Mouse (Mus musculus): ENCODE data around the gene Kdm4b. TPM values are rescaled to one million over a fixed set of nuclear protein-coding genes. Genes with fewer than 3 reads are reported as not detected.

Gene Kdm4b
- 61.6 and 63.4 TPM in 2 replicates for polyA plus RNA-seq (2016; fragmentation: Nextera tagmentation; extraction: Ambion mirVana)

- no peaks in the 10 kb centered on the region for H3K9me3 ChIP-seq
- peak within 1 kb of the TSS; percentile 84 for H3K4me3 ChIP-seq (replicated peaks)
- H3K4me2 ChIP-seq: peak within 1 kb of the TSS; percentile 97
- H3K27me3 ChIP-seq: no peaks in the 10 kb centered on the region
- peak; percentile 100 for ATAC-seq (ENCODE audit: low FRiP score)
- under 1% methylated on average over 56 of the region's 57 CpGs for WGBS
- peak within 1 kb of the TSS; percentile 96 for H3K9ac ChIP-seq
- H3K27ac ChIP-seq: peak within 1 kb of the TSS; percentile 94
- peaks cover 26% of the 10 kb centered on the region for H3K36me3 ChIP-seq (replicated peaks)
- H3K4me1 ChIP-seq: peaks cover 36% of the 10 kb centered on the region
Measured at GRCm38 (mm10) chr17:56325450-56326152, at the start of gene Kdm4b. Gene Kdm4b (plus strand): TSS chr17:56326062.

GRCm38 (mm10) chr17:56276643-56277566 is 49.0 kb upstream of the Kdm4b start, which contains the start of gene Ticam1:
Gene Ticam1 (minus strand): TSS chr17:56276786.
- peaks cover 18% of the 10 kb centered on the region for H3K4me1 ChIP-seq
- peak within 1 kb of the TSS; percentile 72 for H3K4me2 ChIP-seq
- H3K9ac ChIP-seq: peak within 1 kb of the TSS; percentile 65
- H3K9me3 ChIP-seq: no peaks in the 10 kb centered on the region
- H3K4me3 ChIP-seq (replicated peaks): peak within 1 kb of the TSS; percentile 46
- peak within 1 kb of the TSS; percentile 78 for H3K27ac ChIP-seq
- no peaks in the 10 kb centered on the region for H3K27me3 ChIP-seq
- 7% methylated on average over 17 of the region's 21 CpGs for WGBS
- H3K36me3 ChIP-seq (replicated peaks): peaks cover 9% of the 10 kb centered on the region; the same call in 1 of the 2 replicates
- peak; percentile 87 for ATAC-seq (ENCODE audit: low FRiP score)

GRCm38 (mm10) chr17:56277567-56277893 is 48.3 kb upstream of the Kdm4b start:
- WGBS: 45% methylated on average over 2 of the region's 2 CpGs
- no peak for ATAC-seq (ENCODE audit: low FRiP score)
- H3K4me1 ChIP-seq: peaks cover 18% of the 10 kb centered on the region
- peak overlapping the region; percentile 72 for H3K4me2 ChIP-seq
- H3K27me3 ChIP-seq: no peaks in the 10 kb centered on the region
- no peak overlapping the region for H3K9ac ChIP-seq
- no peaks in the 10 kb centered on the region for H3K9me3 ChIP-seq
- H3K27ac ChIP-seq: no peak overlapping the region; the same call in 1 of the 2 replicates
- H3K36me3 ChIP-seq (replicated peaks): peaks cover 9% of the 10 kb centered on the region; the same call in 1 of the 2 replicates
- H3K4me3 ChIP-seq (replicated peaks): no peak overlapping the region

GRCm38 (mm10) chr17:56278340-56278739 is 47.5 kb upstream of the Kdm4b start:
- Histone ChIP-seq H3K9ac (no peak overlapping the region), H3K27ac (no peak overlapping the region), H3K4me2 (no peak overlapping the region), H3K4me3 (replicated peaks) (no peak overlapping the region), H3K27me3 (no peaks in the 10 kb centered on the region), H3K4me1 (peaks cover 18% of the 10 kb centered on the region), H3K36me3 (replicated peaks) (peaks cover 9% of the 10 kb centered on the region; the same call in 1 of the 2 replicates), H3K9me3 (no peaks in the 10 kb centered on the region)
- no peak for ATAC-seq (ENCODE audit: low FRiP score)
- 92% methylated on average over 5 of the region's 5 CpGs for WGBS

GRCm38 (mm10) chr17:56279481-56280155 is 46.2 kb upstream of the Kdm4b start:
- Histone ChIP-seq H3K36me3 (replicated peaks) (peaks cover 9% of the 10 kb centered on the region; the same call in 1 of the 2 replicates), H3K4me3 (replicated peaks) (no peak overlapping the region), H3K9ac (no peak overlapping the region), H3K9me3 (no peaks in the 10 kb centered on the region), H3K4me1 (peaks cover 18% of the 10 kb centered on the region), H3K27me3 (no peaks in the 10 kb centered on the region), H3K27ac (no peak overlapping the region), H3K4me2 (no peak overlapping the region)
- ATAC-seq (ENCODE audit: low FRiP score): no peak
- WGBS: 93% methylated on average over 12 of the region's 12 CpGs

GRCm38 (mm10) chr17:56281193-56281592 is 44.7 kb upstream of the Kdm4b start:
- no peak overlapping the region for H3K4me2 ChIP-seq
- H3K9ac ChIP-seq: no peak overlapping the region
- no peaks in the 10 kb centered on the region for H3K9me3 ChIP-seq
- no peak overlapping the region for H3K27ac ChIP-seq
- no peak for ATAC-seq (ENCODE audit: low FRiP score)
- H3K36me3 ChIP-seq (replicated peaks): peaks cover 18% of the 10 kb centered on the region
- 92% methylated on average over 12 of the region's 12 CpGs for WGBS
- peaks cover 15% of the 10 kb centered on the region for H3K4me1 ChIP-seq
- H3K4me3 ChIP-seq (replicated peaks): no peak overlapping the region
- H3K27me3 ChIP-seq: no peaks in the 10 kb centered on the region

- Histone ChIP-seq H3K9me3 (no peaks in the 10 kb centered on the region), H3K4me3 (replicated peaks) (no peak overlapping the region), H3K27ac (no peak overlapping the region), H3K36me3 (replicated peaks) (peaks cover 21% of the 10 kb centered on the region), H3K27me3 (no peaks in the 10 kb centered on the region), H3K9ac (no peak overlapping the region), H3K4me2 (no peak overlapping the region), H3K4me1 (peaks cover 3% of the 10 kb centered on the region)
- WGBS: 88% methylated on average over 4 of the region's 4 CpGs
- no peak for ATAC-seq (ENCODE audit: low FRiP score)
Measured at GRCm38 (mm10) chr17:56282802-56283201, 43.1 kb upstream of the Kdm4b start.

GRCm38 (mm10) chr17:56283316-56283715 is 42.5 kb upstream of the Kdm4b start:
- ATAC-seq (ENCODE audit: low FRiP score): no peak
- peaks cover 21% of the 10 kb centered on the region for H3K36me3 ChIP-seq (replicated peaks)

GRCm38 (mm10) chr17:56285995-56286394 is 39.9 kb upstream of the Kdm4b start:
- H3K9me3 ChIP-seq: no peaks in the 10 kb centered on the region
- no peak overlapping the region for H3K4me3 ChIP-seq (replicated peaks)
- 91% methylated on average over 11 of the region's 11 CpGs for WGBS
- no peak overlapping the region for H3K9ac ChIP-seq
- H3K4me1 ChIP-seq: peaks cover 31% of the 10 kb centered on the region
- H3K27me3 ChIP-seq: no peaks in the 10 kb centered on the region
- no peak for ATAC-seq (ENCODE audit: low FRiP score)
- peaks cover 15% of the 10 kb centered on the region for H3K36me3 ChIP-seq (replicated peaks)
- H3K27ac ChIP-seq: no peak overlapping the region
- no peak overlapping the region for H3K4me2 ChIP-seq

More at GRCm38 (mm10) chr17:56283316-56283715, 42.5 kb upstream of the Kdm4b start:
- Histone ChIP-seq H3K9ac (no peak overlapping the region), H3K4me3 (replicated peaks) (no peak overlapping the region), H3K4me2 (no peak overlapping the region), H3K9me3 (no peaks in the 10 kb centered on the region), H3K27me3 (no peaks in the 10 kb centered on the region), H3K27ac (no peak overlapping the region), H3K4me1 (peaks cover 8% of the 10 kb centered on the region)
- WGBS: 93% methylated on average over 8 of the region's 8 CpGs

GRCm38 (mm10) chr17:56287830-56288229 is 38.0 kb upstream of the Kdm4b start:
- peaks cover 11% of the 10 kb centered on the region for H3K36me3 ChIP-seq (replicated peaks)
- H3K9me3 ChIP-seq: no peaks in the 10 kb centered on the region
- ATAC-seq (ENCODE audit: low FRiP score): no peak
- H3K27ac ChIP-seq: no peak overlapping the region
- H3K4me1 ChIP-seq: peaks cover 39% of the 10 kb centered on the region
- H3K9ac ChIP-seq: peak overlapping the region; percentile 36
- 77% methylated on average over 3 of the region's 3 CpGs for WGBS
- H3K27me3 ChIP-seq: no peaks in the 10 kb centered on the region
- no peak overlapping the region for H3K4me3 ChIP-seq (replicated peaks)
- no peak overlapping the region for H3K4me2 ChIP-seq

GRCm38 (mm10) chr17:56288866-56289265 is 37.0 kb upstream of the Kdm4b start:
- H3K36me3 ChIP-seq (replicated peaks): peaks cover 11% of the 10 kb centered on the region
- H3K27ac ChIP-seq: peak overlapping the region; percentile 85
- no peak for ATAC-seq (ENCODE audit: low FRiP score)
- H3K4me2 ChIP-seq: peak overlapping the region; percentile 60
- H3K27me3 ChIP-seq: no peaks in the 10 kb centered on the region
- peak overlapping the region; percentile 40 for H3K4me3 ChIP-seq (replicated peaks)
- H3K9ac ChIP-seq: peak overlapping the region; percentile 57; the same call in 1 of the 2 replicates
- peaks cover 39% of the 10 kb centered on the region for H3K4me1 ChIP-seq
- H3K9me3 ChIP-seq: no peaks in the 10 kb centered on the region
- WGBS: 42% methylated on average over 3 of the region's 3 CpGs
